Mouse (Mus musculus) lung, embryonic 16.5 days (tissue): ENCODE measurements around the gene Zfp961. TPM values are rescaled to one million over a fixed set of nuclear protein-coding genes. Genes with fewer than 3 reads are reported as not detected.
"Not testable (repeated sequence)": the region's sequence is repeated elsewhere in the genome, so short reads cannot be mapped to it uniquely, and the experiment has no call there.

Source experiments
- ATAC-seq: fragments of 200-750 bp; cut with Nextera tagmentation; 2 replicates; pipeline ENCODE4 v1.8.0; 2017; ENCODE audit warnings: low read depth, mild to moderate bottlenecking, moderate library complexity
- H3K27ac ChIP-seq: fragments of 300-500 bp; sonication (generic); 2 replicates; pipeline ENCODE4 v1.5.1; 2014; ENCODE audit warnings: mild to moderate bottlenecking, control low read depth, low read length
- H3K27me3 ChIP-seq: fragments of 300-500 bp; sonication (generic); 2 replicates; pipeline ENCODE4 v1.6.1; 2014; ENCODE audit warnings: low read depth, low read length, mixed read lengths; ENCODE audit not compliant: control insufficient read depth, insufficient read depth
- H3K36me3 ChIP-seq: fragments of 300-500 bp; sonication (generic); 2 replicates; pipeline ENCODE4 v1.6.1; 2014; ENCODE audit warnings: low read length; ENCODE audit not compliant: control insufficient read depth, insufficient read depth
- H3K4me1 ChIP-seq: fragments of 300-500 bp; sonication (generic); replicated peaks from 2 replicates; pipeline ENCODE4 v1.6.1; 2014; ENCODE audit warnings: low read length, mixed read lengths; ENCODE audit not compliant: control insufficient read depth, insufficient read depth
- H3K4me2 ChIP-seq: fragments of 300-500 bp; sonication (generic); 2 replicates; pipeline ENCODE4 v1.6.1; 2014; ENCODE audit warnings: low read depth, low read length, control low read depth
- H3K4me3 ChIP-seq: fragments of 300-500 bp; sonication (generic); 2 replicates; pipeline ENCODE4 v1.5.1; 2014; ENCODE audit warnings: mild to moderate bottlenecking, low read length, control low read depth
- H3K9ac ChIP-seq: fragments of 300-500 bp; sonication (generic); 2 replicates; pipeline ENCODE4 v1.6.1; 2014; ENCODE audit warnings: low read length, control low read depth
- H3K9me3 ChIP-seq: fragments of 300-500 bp; sonication (generic); 2 replicates; pipeline ENCODE4 v1.6.1; 2016; ENCODE audit warnings: low read length; ENCODE audit not compliant: control insufficient read depth
- WGBS: fragments of 180-500 bp; shearing (Covaris S2); extraction: QIAGEN DNeasy Blood & Tissue Kit; methylation state at CpG from one replicate; pipeline ENCODE4 v1.1.7; 2014; 5-methylcytosine and 5-hydroxymethylcytosine counted together
- polyA plus RNA-seq: library from polyadenylated mRNA; unstranded; fragments of >200 nt; fragmentation: Nextera tagmentation; extraction: Ambion mirVana; gene quantifications from 2 replicates; pipeline ENCODE4 v1.2.1, GENCODE M21; 2015

The Zfp961 gene
- polyA plus RNA-seq, 1 experiment from 2014 or later = 24.4 TPM

DNA sequence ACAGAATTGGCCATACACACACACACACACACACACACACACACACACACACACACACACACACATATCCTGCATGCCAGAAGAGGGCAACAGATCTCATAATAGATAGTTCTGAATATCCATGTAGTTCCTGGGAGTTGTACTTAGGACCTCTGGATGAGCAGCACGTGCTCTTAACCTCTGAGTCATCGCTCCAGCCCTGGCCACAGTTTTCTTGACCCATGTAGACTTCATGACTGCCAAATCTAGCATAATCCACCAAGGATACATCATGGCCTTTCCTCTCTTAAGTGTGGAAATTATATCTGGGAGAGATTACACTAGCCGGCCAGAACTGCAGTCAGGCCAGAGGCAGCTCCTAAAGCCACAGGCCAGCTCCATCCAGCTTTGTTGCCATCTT is 24.3 kb upstream of the Zfp961 start:
- Histone ChIP-seq H3K4me2 (no peak overlapping the region), H3K4me3 (no peak overlapping the region), H3K36me3 (peaks cover 28% of the 10 kb centered on the region), H3K9me3 (no peaks in the 10 kb centered on the region), H3K27ac (no peak overlapping the region), H3K4me1 (peaks cover 5% of the 10 kb centered on the region), H3K27me3 (no peaks in the 10 kb centered on the region), H3K9ac (no peak overlapping the region)
- WGBS = 89% methylated on average over 3 of the region's 3 CpGs
- ATAC-seq = no peak

DNA sequence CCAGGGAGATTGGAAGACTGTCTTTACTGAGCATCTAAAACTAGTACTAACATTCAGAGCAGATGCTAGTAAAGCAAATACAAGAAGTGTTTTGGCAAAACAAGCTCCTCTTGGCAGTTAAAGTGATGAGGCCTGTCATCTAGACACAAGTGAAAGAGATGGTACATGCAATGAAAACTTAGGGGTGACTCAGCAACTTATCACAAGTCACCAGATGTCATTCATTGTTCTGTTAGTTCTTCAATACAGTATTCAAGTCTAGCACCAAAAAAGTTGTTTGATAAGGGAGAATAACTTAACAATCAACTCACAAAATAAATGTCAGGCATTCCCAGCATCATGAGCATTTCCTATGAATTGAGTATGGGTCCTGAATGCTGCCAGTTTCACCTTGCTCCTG is 23.1 kb upstream of the Zfp961 start:
- Histone ChIP-seq H3K4me2 (no peak overlapping the region), H3K36me3 (peaks cover 29% of the 10 kb centered on the region), H3K9ac (no peak overlapping the region), H3K4me1 (peaks cover 5% of the 10 kb centered on the region), H3K27ac (no peak overlapping the region), H3K9me3 (no peaks in the 10 kb centered on the region), H3K27me3 (no peaks in the 10 kb centered on the region), H3K4me3 (no peak overlapping the region)
- ATAC-seq = no peak

DNA sequence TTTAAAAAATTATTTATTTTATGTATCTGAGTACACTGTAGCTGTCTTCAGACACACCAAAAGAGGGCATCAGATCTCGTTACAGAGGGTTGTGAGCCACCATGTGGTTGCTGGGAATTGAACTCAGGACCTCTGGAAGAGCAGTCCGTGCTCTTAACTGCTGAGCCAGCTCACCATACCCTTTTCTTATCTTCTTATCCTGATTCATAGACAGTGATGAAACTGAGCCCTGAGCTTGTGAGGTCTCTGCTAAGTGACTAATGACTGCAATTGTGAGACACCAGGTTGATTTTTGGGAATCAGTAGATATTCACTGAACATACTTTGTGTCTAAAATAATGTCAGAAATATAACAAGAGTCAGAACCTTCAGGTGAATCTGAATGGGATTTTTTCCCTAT is 12.8 kb upstream of the Zfp961 start:
- not testable (repeated sequence) for H3K4me3 ChIP-seq, ATAC-seq, H3K9ac ChIP-seq, H3K9me3 ChIP-seq, H3K27ac ChIP-seq, H3K4me2 ChIP-seq, H3K4me1 ChIP-seq, H3K36me3 ChIP-seq, H3K27me3 ChIP-seq
- 67% methylated on average over 2 of the region's 2 CpGs for WGBS

GRCm38 (mm10) chr8:71940293-71941208 is 10.3 kb upstream of the Zfp961 start:
- 77% methylated on average over 2 of the region's 2 CpGs for WGBS
- H3K9ac ChIP-seq = no peak overlapping the region
- ATAC-seq = no peak
- H3K9me3 ChIP-seq = no peaks in the 10 kb centered on the region
- H3K4me2 ChIP-seq = no peak overlapping the region
- H3K4me1 ChIP-seq = no peaks in the 10 kb centered on the region
- H3K4me3 ChIP-seq = no peak overlapping the region
- H3K27ac ChIP-seq = no peak overlapping the region
- no peaks in the 10 kb centered on the region for H3K36me3 ChIP-seq
- no peaks in the 10 kb centered on the region for H3K27me3 ChIP-seq

DNA sequence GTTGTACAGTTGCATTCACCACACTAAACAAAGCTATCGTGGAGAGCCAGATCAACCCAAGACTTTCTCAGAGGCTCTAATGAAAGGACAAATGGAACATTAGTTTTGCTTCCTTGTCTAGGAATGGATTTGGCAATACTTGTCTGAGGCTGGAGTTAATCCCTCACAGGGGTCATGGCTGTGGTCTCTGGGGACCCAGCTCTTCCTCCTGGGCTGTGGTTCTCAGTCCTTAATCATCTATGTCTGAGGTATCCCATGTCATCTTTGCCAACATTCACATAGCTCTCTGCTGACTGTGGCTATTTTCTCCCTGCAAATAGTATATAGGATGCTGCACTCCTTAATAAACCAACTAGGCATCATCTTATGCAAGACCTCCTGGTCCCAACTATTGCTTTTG is 9.1 kb upstream of the Zfp961 start:
- H3K4me2 ChIP-seq = no peak overlapping the region
- 71% methylated on average over 1 of the region's 1 CpGs for WGBS

DNA sequence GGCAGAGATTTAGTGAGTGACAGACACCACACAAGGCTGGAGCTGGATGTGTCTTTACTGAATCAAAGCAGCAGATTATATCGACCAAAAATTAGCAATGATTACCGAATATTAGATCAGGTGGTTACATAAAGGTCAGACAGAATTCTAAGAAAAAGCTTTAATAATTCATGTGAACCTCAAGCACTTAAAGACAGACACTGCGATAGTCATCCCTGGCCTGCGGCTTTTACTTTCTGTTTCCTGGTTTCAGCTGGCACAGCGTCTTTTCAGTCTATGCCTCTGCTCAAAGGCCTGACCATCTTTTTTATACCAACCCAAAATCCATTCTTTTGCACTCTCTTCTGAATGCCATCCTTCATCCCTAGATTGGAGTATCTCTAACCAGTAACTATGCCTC is 2.2 kb upstream of the Zfp961 start:
- peaks cover 11% of the 10 kb centered on the region; the same call in 1 of the 2 replicates for H3K4me1 ChIP-seq
- H3K36me3 ChIP-seq = no peaks in the 10 kb centered on the region
- H3K9ac ChIP-seq = no peak overlapping the region
- H3K27ac ChIP-seq = no peak overlapping the region
- H3K27me3 ChIP-seq = no peaks in the 10 kb centered on the region
- H3K4me2 ChIP-seq = no peak overlapping the region
- WGBS = 84% methylated on average over 5 of the region's 5 CpGs
- no peak for ATAC-seq
- H3K9me3 ChIP-seq = no peaks in the 10 kb centered on the region
- no peak overlapping the region for H3K4me3 ChIP-seq

More for the DNA sequence above, 9.1 kb upstream of the Zfp961 start:
- H3K27me3 ChIP-seq = no peaks in the 10 kb centered on the region
- H3K36me3 ChIP-seq = no peaks in the 10 kb centered on the region
- H3K9me3 ChIP-seq = no peaks in the 10 kb centered on the region
- no peak overlapping the region for H3K27ac ChIP-seq
- H3K4me1 ChIP-seq = no peaks in the 10 kb centered on the region
- no peak overlapping the region for H3K9ac ChIP-seq
- no peak for ATAC-seq
- no peak overlapping the region for H3K4me3 ChIP-seq

GRCm38 (mm10) chr8:71951436-71952161 is 761 bp downstream of the Zfp961 start:
- Histone ChIP-seq H3K27me3 (no peaks in the 10 kb centered on the region), H3K4me2 (peak overlapping the region; percentile 54), H3K4me3 (peak overlapping the region; percentile 73), H3K9me3 (peaks cover 5% of the 10 kb centered on the region; the same call in 1 of the 2 replicates), H3K9ac (peak overlapping the region; percentile 83), H3K27ac (peak overlapping the region; percentile 9; the same call in 1 of the 2 replicates), H3K36me3 (peaks cover 9% of the 10 kb centered on the region), H3K4me1 (peaks cover 11% of the 10 kb centered on the region; the same call in 1 of the 2 replicates)
- WGBS = 21% methylated on average over 13 of the region's 14 CpGs
- no peak for ATAC-seq

- H3K4me2 ChIP-seq = peak overlapping the region; percentile 54
- peaks cover 9% of the 10 kb centered on the region for H3K36me3 ChIP-seq
- no peak for ATAC-seq
- H3K4me3 ChIP-seq = no peak overlapping the region
- H3K27me3 ChIP-seq = no peaks in the 10 kb centered on the region
- peak overlapping the region; percentile 83; the same call in 1 of the 2 replicates for H3K9ac ChIP-seq
- peaks cover 5% of the 10 kb centered on the region; the same call in 1 of the 2 replicates for H3K9me3 ChIP-seq
- H3K4me1 ChIP-seq = peaks cover 11% of the 10 kb centered on the region; the same call in 1 of the 2 replicates
- no peak overlapping the region for H3K27ac ChIP-seq
- WGBS = 83% methylated on average over 1 of the region's 1 CpGs
Observed at GRCm38 (mm10) chr8:71952489-71952888, 1.7 kb downstream of the Zfp961 start.

DNA sequence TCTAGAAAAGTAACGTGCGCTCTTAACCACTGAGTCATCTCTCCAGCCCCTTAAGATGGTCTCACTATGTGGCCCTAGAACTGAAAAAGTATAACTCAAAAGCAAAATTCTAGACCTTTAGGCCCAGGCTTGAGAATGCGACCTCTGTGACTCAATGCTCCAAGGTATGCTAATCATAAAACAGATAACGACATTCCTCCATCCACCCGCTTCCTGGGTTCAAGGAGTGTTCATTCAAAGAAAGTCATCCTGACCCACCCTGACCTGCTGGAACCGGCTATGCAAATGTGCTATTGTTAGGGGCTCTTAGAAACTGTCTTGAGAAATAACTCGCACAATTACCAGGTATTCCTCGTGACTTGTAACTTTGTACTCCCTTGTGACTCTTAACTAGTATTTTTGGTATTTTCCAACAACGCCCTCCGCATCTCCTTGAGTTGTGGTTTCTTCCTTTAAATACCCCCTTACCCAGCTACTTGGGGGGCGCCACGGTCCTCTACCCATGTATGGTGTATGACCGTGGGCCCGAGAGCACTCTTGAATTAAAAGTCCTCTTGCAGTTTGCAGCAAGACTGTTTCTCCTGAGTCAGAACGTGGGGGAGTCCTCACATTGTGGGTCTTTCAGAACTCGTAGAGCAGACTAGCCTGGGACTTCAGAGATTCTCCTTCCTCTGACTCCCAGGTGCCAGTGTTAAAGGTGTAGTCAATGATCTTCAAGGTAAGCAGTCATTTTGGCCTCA is 2.3 kb downstream of the Zfp961 start:
- not testable (repeated sequence) for ATAC-seq, H3K9ac ChIP-seq, H3K9me3 ChIP-seq, H3K36me3 ChIP-seq, H3K4me2 ChIP-seq, H3K27ac ChIP-seq, H3K4me3 ChIP-seq, H3K27me3 ChIP-seq
- H3K4me1 ChIP-seq = peaks cover 11% of the 10 kb centered on the region; the same call in 1 of the 2 replicates
- 93% methylated on average over 16 of the region's 16 CpGs for WGBS
